Mouse (Mus musculus) skeletal muscle tissue, postnatal 0 days (tissue): ENCODE measurements around the gene Speer4b. TPM values are rescaled to one million over a fixed set of nuclear protein-coding genes. Genes with fewer than 3 reads are reported as not detected.

Source experiments
- polyA plus RNA-seq: library from polyadenylated mRNA; unstranded; fragments of >200 nt; fragmentation: Nextera tagmentation; extraction: Ambion mirVana; gene quantifications from 2 replicates; pipeline ENCODE4 v1.2.1, GENCODE M21; 2015

Gene Speer4b
- polyA plus RNA-seq: not detected in 2 replicates

DNA sequence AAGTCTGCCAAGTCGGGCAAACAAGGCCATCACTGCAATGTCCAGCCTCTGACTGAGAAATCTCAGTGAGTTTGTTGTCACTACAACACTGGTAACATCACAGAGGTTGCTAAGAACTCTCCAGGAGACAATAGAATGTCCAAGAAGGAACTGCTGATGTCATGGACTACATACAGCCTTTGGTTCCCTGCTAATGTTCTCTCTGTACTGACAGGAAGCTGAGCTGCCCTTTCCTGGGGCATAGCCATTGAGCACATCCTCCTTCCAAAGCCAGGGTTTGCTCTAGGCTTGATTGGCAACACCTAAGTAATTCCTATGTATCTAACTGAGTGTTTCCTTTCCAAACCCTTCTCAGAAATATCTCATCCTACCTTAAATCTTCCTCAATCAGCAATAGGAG, at the start of gene Speer4b:
Speer4b (minus strand) TSS at position 101 of the 400 bp plus-strand sequence.

